Mouse (Mus musculus): ENCODE measurements around the gene Macrod2.

Macrod2 gene

GRCm38 (mm10) chr2:142222137-142222921, 1827.2 kb downstream of the Macrod2 start:
- DNase-seq (ENCODE audit: low spot score in 2 of 2), result no peak

GRCm38 (mm10) chr2:142222926-142223325, 1827.8 kb downstream of the Macrod2 start:
- DNase-seq (ENCODE audit: low spot score in 2 of 2), result no peak

- no peak for DNase-seq (ENCODE audit: low spot score in 2 of 2)
Observed at GRCm38 (mm10) chr2:142230985-142231549, 1836.0 kb downstream of the Macrod2 start.

- no peak for DNase-seq (ENCODE audit: low spot score in 2 of 2)
Observed at GRCm38 (mm10) chr2:142232828-142233227, 1837.7 kb downstream of the Macrod2 start.

- no peak for DNase-seq (ENCODE audit: low spot score in 2 of 2)
Observed at GRCm38 (mm10) chr2:142243483-142243882, 1848.4 kb downstream of the Macrod2 start.

GRCm38 (mm10) chr2:142250383-142250782, 1855.3 kb downstream of the Macrod2 start:
- no peak for DNase-seq (ENCODE audit: low spot score in 2 of 2)

- no peak for DNase-seq (ENCODE audit: low spot score in 2 of 2)
Observed at GRCm38 (mm10) chr2:142251518-142251917, 1856.4 kb downstream of the Macrod2 start.

- peak; percentile 62 to 71 for DNase-seq (ENCODE audit: low spot score in 2 of 2)
Observed at GRCm38 (mm10) chr2:142253913-142254312, 1858.8 kb downstream of the Macrod2 start.

GRCm38 (mm10) chr2:142254566-142254965, 1859.5 kb downstream of the Macrod2 start:
- no peak for DNase-seq (ENCODE audit: low spot score in 2 of 2)

GRCm38 (mm10) chr2:142257501-142257900, 1862.4 kb downstream of the Macrod2 start:
- no peak for DNase-seq (ENCODE audit: low spot score in 2 of 2)

- DNase-seq (ENCODE audit: low spot score in 2 of 2), result peak in 1 of 2 experiments; percentile 27
Observed at GRCm38 (mm10) chr2:142261046-142261445, 1865.9 kb downstream of the Macrod2 start.

GRCm38 (mm10) chr2:142264697-142265096, 1869.6 kb downstream of the Macrod2 start:
- DNase-seq (ENCODE audit: low spot score in 2 of 2), result peak in 1 of 2 experiments; percentile 18

- DNase-seq (ENCODE audit: low spot score in 2 of 2), result no peak
Observed at GRCm38 (mm10) chr2:142267836-142268235, 1872.7 kb downstream of the Macrod2 start.

GRCm38 (mm10) chr2:142286761-142287160, 1891.7 kb downstream of the Macrod2 start:
- no peak for DNase-seq (ENCODE audit: low spot score in 2 of 2)

- DNase-seq (ENCODE audit: low spot score in 2 of 2), result no peak
Observed at GRCm38 (mm10) chr2:142294831-142295230, 1899.7 kb downstream of the Macrod2 start.

- no peak for DNase-seq (ENCODE audit: low spot score in 2 of 2)
Observed at GRCm38 (mm10) chr2:142303098-142303911, 1908.2 kb downstream of the Macrod2 start.

GRCm38 (mm10) chr2:142303912-142304182, 1908.7 kb downstream of the Macrod2 start:
- DNase-seq (ENCODE audit: low spot score in 2 of 2), result no peak

GRCm38 (mm10) chr2:142323158-142323557, 1928.0 kb downstream of the Macrod2 start:
- DNase-seq (ENCODE audit: low spot score in 2 of 2), result no peak

GRCm38 (mm10) chr2:142326737-142327136, 1931.6 kb downstream of the Macrod2 start:
- DNase-seq (ENCODE audit: low spot score in 2 of 2), result no peak

GRCm38 (mm10) chr2:142329761-142330160, 1934.7 kb downstream of the Macrod2 start:
- DNase-seq (ENCODE audit: low spot score in 2 of 2), result no peak

- DNase-seq (ENCODE audit: low spot score in 2 of 2), result peak; percentile 27 to 40
Observed at GRCm38 (mm10) chr2:142334441-142335102, 1939.5 kb downstream of the Macrod2 start.

Measured in right cerebral cortex, postnatal 36 days (tissue).